Mouse (Mus musculus): ENCODE data around the gene Lsm12.

DNA sequence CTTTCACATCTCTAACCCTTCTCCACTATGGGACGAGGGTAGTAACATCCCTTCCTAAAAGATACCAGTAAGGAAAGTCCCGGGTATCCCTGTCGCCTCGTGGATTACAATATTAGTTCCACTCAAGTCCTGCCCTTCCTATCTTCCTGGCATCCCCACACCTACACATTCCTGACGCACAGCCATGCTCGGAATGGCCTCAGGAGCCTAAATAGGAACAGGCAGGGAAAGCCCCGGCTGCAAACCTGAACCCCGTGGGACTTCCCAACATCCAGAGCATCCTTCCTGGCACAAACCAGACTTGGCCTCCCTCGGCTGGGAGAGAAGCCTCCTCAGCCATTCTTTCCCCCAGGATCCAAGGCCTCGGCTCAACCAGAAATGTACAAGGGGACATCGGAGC lies 30.4 kb upstream of the Lsm12 start:
- TF ChIP-seq POLR2A (IDR thresholded peaks at IDR 0.05; ENCODE audit: extremely low read depth, insufficient read depth, low read length) (no peak), CTCF (IDR thresholded peaks at IDR 0.05; ENCODE audit: extremely low read depth, insufficient read depth, low read length) (no peak)

All from cortical plate, adult 2 months (tissue).